Mouse (Mus musculus) retina, embryonic 14.5 days (tissue): ENCODE results near the gene Itgb6.

Source experiments
- DNase-seq: peaks from one replicate; pipeline ENCODE4 v3.0.0-alpha.2; 2015; ENCODE audit warnings: low spot score

The Itgb6 gene

DNA sequence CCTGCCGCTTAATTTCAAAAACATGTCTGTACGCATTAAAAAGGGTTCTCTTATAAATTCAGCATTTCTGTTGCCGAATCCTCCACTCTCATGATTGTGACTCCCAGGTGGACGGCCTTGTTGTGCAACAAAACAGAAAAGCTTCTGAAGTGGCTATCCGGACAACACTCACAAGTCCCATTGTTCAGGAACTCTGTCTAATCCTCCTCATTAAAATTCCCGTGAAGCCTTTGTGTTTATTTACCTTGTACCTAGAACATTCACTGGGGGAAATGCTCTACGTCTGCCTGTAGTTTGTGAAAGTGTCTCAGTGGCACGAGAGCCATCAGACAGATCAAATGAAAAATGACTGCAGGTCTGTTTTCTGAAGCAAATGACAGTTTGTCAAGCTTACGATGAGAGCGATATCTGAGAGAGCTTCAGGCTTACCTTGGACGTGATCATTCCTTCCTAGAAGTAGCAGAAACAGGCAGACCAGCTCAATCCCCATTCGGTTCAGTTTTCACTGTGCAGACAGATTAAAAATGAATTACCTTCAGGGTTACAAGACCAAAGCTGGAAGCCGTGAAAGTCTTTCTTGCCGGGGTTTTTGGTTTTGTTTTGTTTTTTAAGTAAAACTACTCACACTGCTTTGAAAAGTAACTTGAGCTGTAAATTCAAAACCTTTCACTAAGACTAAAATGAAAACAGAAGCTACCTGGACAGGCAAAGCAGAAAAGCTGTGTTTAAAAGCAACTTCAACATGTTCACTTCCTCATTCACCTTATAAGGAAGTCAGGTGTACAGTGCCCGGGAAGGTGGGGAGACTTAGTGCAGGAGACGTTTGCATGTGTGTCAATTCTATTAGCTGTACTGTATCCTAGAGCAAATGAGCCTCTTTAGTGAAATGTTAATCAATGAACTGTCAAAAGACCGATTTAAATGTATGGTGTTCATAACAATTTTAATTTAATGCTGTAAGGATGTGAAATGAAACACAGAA lies 49.2 kb downstream of the Itgb6 start:
- DNase-seq: peak; percentile 17

DNA sequence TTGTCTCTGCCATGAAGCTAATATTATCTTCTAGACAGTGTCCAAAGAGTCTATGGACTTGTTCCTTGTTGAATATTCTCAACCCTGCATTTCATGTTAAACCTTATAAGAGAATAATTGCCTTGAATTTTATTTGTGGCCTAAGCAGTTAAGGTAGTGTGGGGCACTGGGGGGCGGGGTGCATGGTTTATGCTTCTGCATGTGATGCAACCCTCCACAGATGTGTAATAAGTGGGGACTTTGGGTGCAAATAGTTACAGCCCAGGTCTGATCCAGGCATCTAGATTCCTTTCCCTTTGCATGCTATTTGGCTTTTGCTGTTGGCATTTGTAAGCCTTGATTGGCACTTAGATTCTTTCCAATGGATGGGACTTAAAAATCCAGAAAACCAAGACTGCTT lies 51.2 kb downstream of the Itgb6 start:
- no peak for DNase-seq

DNA sequence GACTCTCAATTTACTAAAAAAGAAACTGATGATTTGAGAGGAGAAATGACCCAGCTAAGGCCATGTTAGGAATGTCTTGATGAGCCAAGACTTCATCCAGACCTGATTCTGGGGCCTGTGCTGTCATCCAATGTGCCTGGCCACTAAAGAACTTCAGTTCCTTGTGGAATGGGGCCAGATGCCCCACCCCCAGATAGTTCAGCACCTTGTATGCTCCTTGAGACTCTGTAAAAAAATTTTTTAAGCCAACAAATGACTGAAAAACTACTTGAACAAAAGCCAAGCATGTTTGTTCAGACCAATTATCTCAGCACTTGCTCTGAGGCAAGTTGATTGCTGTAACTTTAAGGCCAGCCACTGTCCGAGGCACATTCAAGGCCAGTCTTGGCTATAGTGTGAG lies 59.4 kb downstream of the Itgb6 start:
- no peak for DNase-seq

DNA sequence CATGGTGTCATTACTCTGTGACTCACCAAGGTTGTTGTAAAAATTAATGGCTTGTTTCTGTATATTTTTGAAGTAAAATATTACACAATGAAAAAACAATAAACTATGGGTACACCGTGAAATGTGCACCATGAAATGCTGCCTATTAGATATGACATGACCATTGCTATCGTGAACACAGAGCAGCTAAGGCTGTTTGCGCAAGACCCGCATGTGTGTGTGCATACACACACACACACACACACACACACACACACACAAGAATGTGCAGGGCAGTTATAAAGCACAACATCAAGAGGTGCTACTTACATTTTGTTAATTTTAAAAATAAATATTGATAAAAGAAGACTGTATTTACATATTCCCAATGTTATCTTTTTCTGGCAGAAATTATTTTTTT lies 62.5 kb downstream of the Itgb6 start:
- DNase-seq: no peak

DNA sequence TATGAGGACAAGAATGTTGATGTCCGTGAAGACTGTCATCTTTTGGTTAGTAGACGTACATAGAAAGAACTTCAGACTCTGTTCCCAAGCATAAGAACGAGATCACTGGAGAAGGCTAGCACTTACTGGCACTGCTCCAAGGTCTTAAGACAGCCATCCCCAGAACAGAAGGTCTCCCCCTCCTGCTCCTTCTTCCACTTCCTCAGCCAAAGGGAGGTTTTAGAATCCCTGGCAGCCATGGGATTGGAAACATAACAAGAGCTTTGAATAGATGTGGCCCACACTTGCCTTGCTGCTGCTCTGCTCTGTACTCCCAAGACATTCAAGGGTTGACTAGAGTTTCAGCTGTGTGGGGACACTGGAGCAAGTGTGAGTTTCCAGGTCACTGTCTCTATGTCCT lies 63.5 kb downstream of the Itgb6 start:
- no peak for DNase-seq

DNA sequence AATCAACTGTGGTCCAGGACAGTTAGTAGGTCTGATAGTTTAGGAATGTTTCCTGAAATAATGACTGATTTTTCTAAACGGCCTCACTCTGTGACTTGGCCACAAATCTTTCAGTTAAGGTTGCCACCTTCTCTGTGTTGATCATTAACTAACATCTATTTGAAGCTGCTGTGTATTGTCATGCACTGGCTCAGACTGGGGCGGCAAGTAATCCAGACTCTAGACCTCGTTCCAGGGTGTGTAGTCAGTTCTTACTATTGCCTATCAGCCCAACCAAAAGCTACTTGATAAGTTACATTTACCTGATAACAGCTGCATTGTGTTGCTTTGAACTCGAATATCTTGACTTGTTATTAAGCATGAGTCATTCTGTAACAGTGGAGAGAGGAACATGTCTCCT lies 67.6 kb downstream of the Itgb6 start:
- no peak for DNase-seq

DNA sequence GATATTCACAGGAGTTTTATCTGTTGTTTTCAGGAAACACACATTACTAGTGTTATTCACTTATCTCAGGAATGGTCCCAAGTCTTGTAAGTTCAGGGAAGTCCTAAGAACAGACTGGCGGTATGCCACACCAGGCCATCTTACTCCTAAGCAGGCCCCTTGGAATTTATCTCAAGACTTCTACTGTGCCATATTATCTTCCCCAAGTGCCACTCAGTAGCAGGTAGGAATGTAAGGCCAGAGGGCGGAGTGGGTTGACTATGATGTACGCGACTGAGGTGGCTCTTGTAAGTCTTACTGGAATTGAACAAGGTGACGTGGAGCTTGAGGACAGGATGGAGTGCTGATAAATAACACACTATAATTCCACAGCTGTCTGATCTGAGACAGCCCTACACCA lies 72.3 kb downstream of the Itgb6 start:
- no peak for DNase-seq

DNA sequence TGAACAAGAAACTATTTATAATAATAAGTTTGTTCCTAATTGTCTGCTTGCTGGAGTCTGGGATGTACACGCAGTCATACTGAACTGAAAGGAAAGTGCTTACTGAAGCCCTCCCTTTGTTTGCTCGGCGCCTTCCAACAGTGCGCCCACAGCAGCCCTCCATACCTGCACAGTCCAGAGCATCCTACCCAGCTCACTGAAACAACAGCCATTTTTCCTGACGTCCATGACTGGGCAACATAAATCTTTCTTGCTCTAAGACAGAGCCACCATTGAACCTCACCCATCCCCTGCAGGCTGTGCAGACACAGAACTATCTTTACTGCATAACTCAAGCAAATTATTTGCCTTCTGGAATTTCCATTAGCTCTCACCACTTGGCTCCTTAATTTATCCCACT lies 74.8 kb downstream of the Itgb6 start:
- no peak for DNase-seq

DNA sequence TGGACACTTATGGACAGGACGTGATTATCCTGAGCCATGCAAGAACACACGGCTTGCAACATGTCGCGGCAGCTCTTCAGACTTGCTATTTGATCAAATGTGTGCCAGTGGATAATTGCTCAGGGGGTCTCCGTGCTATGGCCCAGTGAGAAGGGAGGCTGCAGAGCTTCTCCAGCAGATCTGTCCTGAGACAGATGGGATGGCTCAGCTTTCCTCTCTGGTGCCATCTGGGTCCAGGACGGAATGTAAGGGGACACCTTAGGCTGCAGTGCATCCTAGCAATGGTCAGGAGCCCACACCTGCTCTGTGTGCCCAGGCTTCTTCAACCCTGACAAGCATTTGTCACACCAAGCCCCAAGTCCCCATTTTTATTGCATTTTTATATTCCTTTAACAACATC lies 75.9 kb downstream of the Itgb6 start:
- no peak for DNase-seq

DNA sequence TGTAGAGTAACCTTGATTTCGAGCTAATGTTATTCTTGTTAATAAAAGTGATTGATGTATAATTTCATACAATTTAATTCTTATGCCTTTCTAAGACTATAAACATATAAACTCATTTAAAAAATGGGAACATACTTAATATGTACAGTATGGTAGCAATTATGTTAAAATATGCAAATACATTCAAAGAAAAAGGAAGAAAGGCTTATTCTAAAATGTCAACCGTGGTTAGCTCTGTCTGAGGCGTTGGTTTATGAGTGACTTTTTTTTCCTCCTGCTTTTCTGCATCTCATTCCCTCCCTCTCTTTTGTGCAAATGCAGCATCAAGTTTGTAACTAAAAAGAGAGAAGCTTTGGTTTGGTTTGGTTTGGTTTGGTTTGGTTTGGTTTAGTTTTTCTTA lies 79.0 kb downstream of the Itgb6 start:
- no peak for DNase-seq

DNA sequence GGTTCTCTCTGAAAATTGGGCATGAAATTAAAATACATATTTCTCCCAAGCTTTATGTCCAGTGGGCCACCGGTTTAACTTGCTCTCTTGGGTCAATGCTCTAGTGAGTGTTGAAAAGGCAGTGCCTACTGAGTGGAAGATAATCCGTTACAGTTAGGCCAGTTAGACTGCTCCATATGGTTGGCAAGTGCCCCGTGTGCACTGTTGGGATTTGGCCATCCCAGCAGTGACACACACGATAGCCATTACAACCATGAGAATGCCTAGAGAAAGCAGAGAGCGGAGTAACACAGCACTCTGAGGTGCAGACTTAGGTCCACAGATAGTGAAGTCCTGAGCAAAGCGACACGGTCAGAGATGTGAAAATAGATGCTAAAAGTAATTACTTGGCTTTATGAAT lies 79.8 kb downstream of the Itgb6 start:
- DNase-seq: no peak

DNA sequence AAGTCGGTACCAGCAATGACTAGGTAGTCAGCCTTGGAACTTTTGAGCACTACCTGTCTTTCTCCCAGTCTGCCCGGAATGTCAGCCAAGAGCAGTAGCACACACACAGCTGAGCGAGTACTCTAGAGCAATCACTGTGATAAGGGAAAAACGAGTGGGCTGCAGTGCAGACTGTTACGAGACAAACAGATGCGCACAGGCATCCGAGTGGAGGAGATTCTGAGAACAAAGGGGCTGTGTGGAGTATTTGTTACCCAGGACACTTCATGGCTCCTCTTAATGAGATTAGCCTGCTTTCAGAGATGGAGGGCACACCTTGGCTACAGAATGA lies 82.1 kb downstream of the Itgb6 start:
- DNase-seq: no peak

DNA sequence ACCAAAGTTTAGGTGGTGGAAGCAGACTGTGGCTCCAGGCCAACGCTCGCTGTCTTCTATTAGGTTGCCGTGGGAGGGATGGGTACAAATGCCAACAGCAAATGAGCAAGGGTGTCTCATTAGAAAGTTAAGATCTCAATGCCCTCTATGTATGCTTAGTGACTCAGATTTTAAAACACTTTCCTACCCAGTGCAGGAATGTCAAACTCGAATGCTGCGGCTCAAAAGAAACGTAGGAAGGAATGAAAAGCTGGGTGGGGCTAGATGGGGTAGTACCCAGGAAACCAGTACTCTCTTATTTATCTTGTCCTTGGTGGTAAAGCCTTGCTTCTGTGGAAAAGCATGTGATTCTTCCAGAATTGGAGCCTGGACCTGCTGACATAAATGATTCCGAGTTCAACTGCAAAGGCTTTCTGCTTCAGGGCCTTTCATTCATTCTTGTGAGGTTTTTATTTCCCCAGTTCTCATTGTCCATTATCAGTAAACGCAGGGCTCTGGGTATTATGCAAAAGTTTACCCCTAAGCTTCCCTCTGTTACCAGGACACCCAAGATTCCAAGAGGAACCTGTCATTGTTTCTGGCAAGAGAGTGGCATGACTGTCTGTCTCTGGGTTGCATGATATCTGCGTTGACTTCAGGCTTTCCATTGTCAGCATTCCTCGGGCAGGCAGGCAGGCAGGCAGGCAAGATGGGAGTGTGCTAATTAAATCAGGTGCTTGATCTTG lies 82.7 kb downstream of the Itgb6 start:
- DNase-seq: no peak

DNA sequence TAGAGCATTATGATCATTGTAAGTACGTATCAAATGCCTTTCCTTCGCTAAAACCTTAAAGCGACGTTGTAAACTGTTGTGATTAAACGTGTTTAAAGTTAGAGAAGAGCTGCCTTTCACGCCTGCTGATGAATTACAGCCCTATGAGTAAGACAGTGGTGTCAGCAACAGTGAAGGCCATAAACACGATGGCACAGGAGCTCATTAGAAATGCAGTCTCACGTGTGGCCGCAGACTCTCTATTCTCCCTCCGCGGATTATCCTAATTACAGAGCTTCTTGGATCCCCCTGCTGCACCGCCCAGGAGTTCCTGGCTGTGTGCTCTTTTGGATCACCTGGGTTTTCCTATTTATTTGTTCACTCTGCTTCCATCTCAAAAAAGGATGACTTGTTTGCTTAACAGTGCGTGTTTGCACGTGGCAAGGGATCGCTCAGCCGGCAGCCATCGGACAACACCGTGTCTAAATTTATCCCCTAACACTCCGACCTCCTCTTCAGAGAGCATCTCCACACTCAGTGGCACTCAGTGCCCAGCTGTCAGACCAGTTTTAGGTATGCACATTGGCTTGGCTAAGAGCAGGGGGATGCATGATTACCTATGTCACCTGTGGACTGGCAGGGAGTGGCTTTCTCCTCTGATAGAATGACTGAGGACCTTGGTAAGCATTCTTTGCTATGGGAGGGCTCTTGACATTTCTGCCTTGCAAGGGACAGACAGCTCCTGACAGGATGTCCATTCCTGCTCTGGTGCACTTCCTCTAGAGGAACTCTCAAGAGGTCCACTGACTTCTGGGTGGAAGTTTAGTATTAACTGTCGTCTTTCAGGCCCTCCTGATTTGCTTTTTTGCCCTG lies 85.3 kb downstream of the Itgb6 start:
- peak; percentile 48 for DNase-seq

DNA sequence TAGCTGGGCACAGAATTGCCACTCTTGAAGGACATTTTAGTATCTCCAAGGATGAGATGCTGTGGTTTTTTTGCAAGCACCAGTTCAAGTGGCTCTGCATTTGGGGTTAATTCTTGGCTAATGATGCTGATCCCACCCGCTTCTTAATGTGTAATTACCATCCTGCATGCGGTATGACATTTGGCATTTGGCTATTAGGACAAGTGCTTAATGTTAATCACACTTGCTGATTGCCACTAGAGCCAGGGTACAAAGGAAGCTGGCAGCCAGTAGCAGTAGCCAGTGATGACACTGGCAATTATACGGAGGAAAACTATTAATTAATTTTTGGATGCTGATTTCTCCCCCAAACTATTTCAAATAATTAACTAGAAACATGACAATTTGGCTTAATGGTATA lies 86.0 kb downstream of the Itgb6 start:
- no peak for DNase-seq

DNA sequence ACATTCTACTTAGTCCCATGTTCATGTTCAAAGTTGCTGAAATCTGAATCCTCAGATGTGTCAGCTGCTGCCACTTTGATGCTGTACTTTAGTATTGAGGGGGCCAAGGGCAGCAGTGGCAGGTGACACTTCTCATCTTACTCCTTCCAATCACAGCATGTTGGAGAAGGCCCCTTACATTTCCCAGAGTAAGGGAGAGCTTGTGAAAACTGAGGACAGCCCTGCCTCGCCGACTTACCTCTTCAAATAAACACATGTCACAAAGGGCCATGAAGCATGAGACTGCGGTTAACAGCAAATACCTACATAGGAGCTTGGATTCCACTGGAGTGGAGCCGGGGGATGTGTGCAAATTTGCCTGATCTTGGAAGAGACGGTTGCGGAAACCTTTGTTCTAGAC lies 86.4 kb downstream of the Itgb6 start:
- DNase-seq: no peak

DNA sequence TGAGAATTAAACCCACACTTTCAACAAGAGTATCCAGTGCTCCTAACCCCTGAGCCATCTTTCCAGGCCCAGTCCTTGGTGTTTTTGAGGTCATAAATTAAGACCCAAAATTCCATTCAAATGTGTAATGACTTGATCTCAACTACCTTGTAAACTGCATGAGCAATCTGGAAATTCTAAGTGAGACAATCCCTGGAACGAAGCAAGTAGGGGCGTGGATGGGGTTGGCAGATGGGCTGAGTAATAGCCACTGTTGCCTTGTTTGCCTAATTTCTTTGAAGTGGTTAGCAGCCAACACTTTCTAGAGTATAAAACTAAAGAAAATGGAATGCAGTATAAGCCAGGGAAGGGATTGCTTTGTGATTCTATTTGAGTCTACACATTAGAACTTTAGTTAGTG lies 89.7 kb downstream of the Itgb6 start:
- DNase-seq: no peak

DNA sequence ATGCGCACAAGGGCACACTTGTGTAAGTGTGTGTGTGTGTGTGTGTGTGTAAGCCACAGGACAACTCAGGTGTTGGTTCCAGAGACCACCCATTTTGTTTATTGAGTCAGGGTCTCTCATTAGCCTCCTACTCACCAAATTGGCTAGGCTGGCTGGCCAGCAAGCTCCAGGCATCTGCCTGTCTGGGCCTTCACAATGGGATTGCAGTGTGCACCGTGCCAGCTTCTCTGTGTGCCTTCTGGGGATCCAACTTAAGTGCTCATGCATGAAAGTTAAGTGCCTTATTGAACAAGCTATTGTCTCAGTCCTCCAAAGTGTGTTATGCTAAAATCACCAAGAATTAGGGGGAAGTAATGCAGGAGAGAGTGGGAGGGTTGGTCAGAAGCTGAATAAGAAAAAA lies 92.1 kb downstream of the Itgb6 start:
- peak; percentile 22 for DNase-seq

DNA sequence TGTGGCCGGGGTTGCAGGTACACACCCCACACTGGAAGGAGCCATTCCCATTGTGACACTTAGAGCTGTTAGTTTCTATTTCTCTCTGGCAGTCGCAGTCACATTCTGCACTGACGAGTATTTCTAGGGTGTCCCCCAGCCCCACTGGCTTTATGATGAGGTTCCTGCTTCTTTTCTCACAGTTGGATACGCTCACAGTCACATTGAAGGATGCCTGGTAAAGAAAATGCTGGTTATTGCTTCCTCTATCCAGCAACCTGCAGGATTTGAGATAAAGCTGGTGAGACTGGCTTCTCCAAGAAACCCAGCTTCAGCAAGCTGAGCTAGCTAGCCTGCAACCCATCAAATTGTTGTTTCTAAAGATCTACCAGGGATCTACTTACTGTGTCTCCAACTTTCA lies 94.5 kb downstream of the Itgb6 start:
- DNase-seq: no peak

DNA sequence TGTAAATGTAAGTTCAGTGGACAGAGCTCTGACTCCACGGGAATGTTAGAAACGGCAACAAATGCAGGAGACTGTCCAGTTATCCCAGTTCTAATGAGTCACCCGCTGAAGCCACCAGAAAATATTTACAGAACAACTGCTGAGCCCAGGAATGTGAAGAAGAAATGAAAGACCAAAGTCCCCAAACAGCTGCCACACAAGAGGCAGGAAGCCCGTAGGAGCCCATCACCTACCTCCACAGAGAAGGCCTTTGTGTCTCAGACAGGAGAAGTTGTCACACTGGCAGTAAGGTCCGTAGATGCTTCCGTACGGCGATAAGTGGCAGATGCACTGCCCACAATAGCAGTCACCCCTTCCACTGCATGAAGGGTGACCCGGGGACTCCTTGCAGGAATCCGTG lies 94.9 kb downstream of the Itgb6 start:
- DNase-seq: no peak

DNA sequence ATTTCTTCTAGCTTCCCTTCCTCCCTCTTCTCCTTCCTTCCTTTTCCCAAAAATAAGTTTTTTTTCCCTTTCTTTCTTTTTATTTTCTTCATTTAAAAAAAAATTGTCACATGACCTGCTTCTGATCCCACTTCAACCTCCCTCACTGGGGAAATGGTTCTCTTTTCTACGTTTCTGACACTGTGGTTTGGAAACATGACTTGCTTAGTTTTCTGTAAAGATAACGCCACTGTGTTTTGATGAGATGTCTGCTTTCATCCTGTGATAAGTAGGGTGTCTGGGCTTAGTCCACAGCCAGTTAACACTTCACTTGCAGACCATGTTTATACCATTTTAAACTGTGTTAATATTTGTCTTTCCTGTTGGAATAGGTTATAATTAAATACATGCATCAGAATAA lies 96.7 kb downstream of the Itgb6 start:
- no peak for DNase-seq

DNA sequence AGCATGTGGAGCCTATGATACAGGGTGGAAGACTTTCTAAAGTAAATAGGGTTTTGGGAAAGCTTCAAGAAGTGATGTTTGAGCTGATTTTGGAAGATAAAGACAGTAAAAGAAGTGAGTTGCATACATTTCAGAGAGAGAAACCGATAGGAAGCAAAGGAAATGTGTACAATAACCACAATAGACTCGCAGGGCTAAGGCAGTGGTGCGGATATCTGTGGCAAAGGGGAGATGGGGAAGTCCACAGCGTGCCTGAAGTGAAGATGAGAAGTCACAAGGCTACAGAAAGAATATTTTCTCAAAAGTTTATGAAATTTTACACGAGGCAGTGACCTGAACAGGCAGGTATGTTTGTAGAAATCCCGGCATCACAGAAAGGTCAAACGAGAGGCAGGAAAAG lies 100.3 kb downstream of the Itgb6 start:
- no peak for DNase-seq

DNA sequence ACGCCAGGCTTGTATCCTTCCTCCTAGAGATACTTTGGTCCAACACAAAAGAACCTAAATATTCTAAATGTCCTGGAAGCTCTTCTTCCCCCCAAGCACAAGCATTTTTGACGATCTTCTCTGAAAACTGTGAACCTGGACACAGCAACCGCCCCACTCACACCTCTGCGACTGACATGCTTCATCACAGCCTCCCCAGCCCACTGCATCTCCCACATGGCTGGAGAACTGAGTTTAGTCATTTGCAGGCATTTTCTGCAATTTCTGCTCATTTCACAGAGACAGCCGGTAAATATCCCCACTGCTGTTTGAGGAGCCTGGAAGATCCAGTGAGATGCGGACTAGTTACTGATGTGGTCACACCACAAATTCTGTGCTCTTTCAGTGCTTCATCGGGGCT lies 107.7 kb downstream of the Itgb6 start:
- no peak for DNase-seq
